Mouse (Mus musculus) megakaryocyte progenitor cell, adult 5-6 weeks (primary cell): ENCODE measurements around the gene Gm3005. TPM values are rescaled to one million over a fixed set of nuclear protein-coding genes. Genes with fewer than 3 reads are reported as not detected.
"Not testable (repeated sequence)": the region's sequence is repeated elsewhere in the genome, so short reads cannot be mapped to it uniquely, and the experiment has no call there.

Experiments used
- ATAC-seq: replicated peaks from 2 replicates; pipeline ENCODE4 v1.8.0; 2016; ENCODE audit warnings: mild to moderate bottlenecking, moderate TSS enrichment, inconsistent platforms; ENCODE audit not compliant: poor library complexity
- total RNA-seq, 2 experiments: library from RNA; stranded (forward) in 1 of 2; stranded (reverse) in 1 of 2; fragments of 157-497, 149-512 nt in 1 of 2; fragments of 200-1000 nt in 1 of 2; gene quantifications; 2 replicates each; pipeline versions ENCODE4 v1.2.3 to v1.2.4; 2015 to 2017

Gene Gm3005
- not detected in 2 replicates for total RNA-seq (2015)
- total RNA-seq (2017), result not detected in 2 replicates

GRCm38 (mm10) chr14:3427803-3428202, at the start of gene Gm3005:
Gm3005 (plus strand) TSS chr14:3428103.
- ATAC-seq, result not testable (repeated sequence)

- ATAC-seq, result not testable (repeated sequence)
Observed at GRCm38 (mm10) chr14:3394793-3395192, 33.1 kb upstream of the Gm3005 start, which contains the start of gene Gm10413. Gm10413 (plus strand) TSS chr14:3395093.

- not testable (repeated sequence) for ATAC-seq
Observed at GRCm38 (mm10) chr14:3412314-3412713, 15.6 kb upstream of the Gm3005 start, which contains the start of gene Gm10409. Gm10409 (plus strand) TSS chr14:3412614.

- not testable (repeated sequence) for ATAC-seq
Observed at GRCm38 (mm10) chr14:3449079-3449478, 21.2 kb downstream of the Gm3005 start, which contains the start of gene Gm10408. Gm10408 (plus strand) TSS chr14:3449379.

GRCm38 (mm10) chr14:3634212-3634611, 206.3 kb downstream of the Gm3005 start, which contains the start of gene Gm3012:
Gm3012 (plus strand) TSS chr14:3634512.
- not testable (repeated sequence) for ATAC-seq

Other genes starting within 250 kb of the Gm3005 start
- gene Gm5795, start 239.8 kb upstream of the Gm3005 start, total RNA-seq (2015), result not detected in 2 replicates
- not detected in 2 replicates for gene Gm5795, start 239.8 kb upstream of the Gm3005 start, total RNA-seq (2017)
- gene D830030K20Rik, start 219.6 kb upstream of the Gm3005 start, total RNA-seq (2015), result not detected in 2 replicates
- gene D830030K20Rik, start 219.6 kb upstream of the Gm3005 start, total RNA-seq (2017), result not detected in 2 replicates
- not detected in 2 replicates for gene Gm2956, start 95.5 kb upstream of the Gm3005 start, total RNA-seq (2015)
- gene Gm2956, start 95.5 kb upstream of the Gm3005 start, total RNA-seq (2017), result not detected in 2 replicates
- gene Gm10413, start 33.0 kb upstream of the Gm3005 start, total RNA-seq (2015), result not detected in 2 replicates
- gene Gm10413, start 33.0 kb upstream of the Gm3005 start, total RNA-seq (2017), result not detected in 2 replicates
- gene Gm10409, start 15.5 kb upstream of the Gm3005 start, total RNA-seq (2015), result not detected in 2 replicates
- not detected in 2 replicates for gene Gm10409, start 15.5 kb upstream of the Gm3005 start, total RNA-seq (2017)
- gene Gm10408, start 21.3 kb downstream of the Gm3005 start, total RNA-seq (2015), result not detected in 2 replicates
- gene Gm10408, start 21.3 kb downstream of the Gm3005 start, total RNA-seq (2017), result not detected in 2 replicates
- not detected in 2 replicates for gene Gm3012, start 206.4 kb downstream of the Gm3005 start, total RNA-seq (2015)
- gene Gm3012, start 206.4 kb downstream of the Gm3005 start, total RNA-seq (2017), result not detected in 2 replicates
- not detected in 2 replicates for gene Gm3020, start 223.9 kb downstream of the Gm3005 start, total RNA-seq (2015)
- gene Gm3020, start 223.9 kb downstream of the Gm3005 start, total RNA-seq (2017), result not detected in 2 replicates